Mouse (Mus musculus) spleen, adult 2 months (tissue): Measurements from ENCODE around the gene Flt4. TPM values are rescaled to one million over a fixed set of nuclear protein-coding genes. Genes with fewer than 3 reads are reported as not detected.

Source experiments
- DNase-seq, 2 experiments: peaks; one replicate each; pipeline versions ENCODE4 v3.0.0 to v3.0.0-alpha.2; 2012 to 2021; ENCODE audit warnings: low spot score in 2 of 2, low read depth in 1 of 2
- H3K27ac ChIP-seq: fragments of 200-500 bp; 2 replicates; pipeline ENCODE4 v1.5.1; 2012; ENCODE audit warnings: low read length, inconsistent platforms; ENCODE audit not compliant: insufficient read depth
- H3K27me3 ChIP-seq: fragments of 200-500 bp; 2 replicates; pipeline ENCODE4 v1.6.1; 2012; ENCODE audit warnings: mild to moderate bottlenecking, moderate library complexity, low read length, inconsistent platforms; ENCODE audit not compliant: control insufficient read depth, insufficient read depth
- H3K36me3 ChIP-seq: fragments of 200-500 bp; 2 replicates; pipeline ENCODE4 v1.6.1; 2012; ENCODE audit warnings: mild to moderate bottlenecking, low read length, inconsistent platforms; ENCODE audit not compliant: control insufficient read depth, insufficient read depth
- H3K4me1 ChIP-seq: fragments of 200-500 bp; 2 replicates; pipeline ENCODE4 v1.6.1; 2011; ENCODE audit warnings: inconsistent platforms; ENCODE audit not compliant: control insufficient read depth, insufficient read depth, insufficient read length
- H3K4me3 ChIP-seq: fragments of 200-500 bp; 2 replicates; pipeline ENCODE4 v1.5.1; 2011; ENCODE audit warnings: mild to moderate bottlenecking, inconsistent platforms; ENCODE audit not compliant: insufficient read depth, insufficient read length; ENCODE audit errors: extremely low read depth
- CTCF ChIP-seq: fragments of 200-500 bp; IDR thresholded peaks from 2 replicates; pipeline ENCODE4 v1.5.1; 2011; ENCODE audit warnings: mild to moderate bottlenecking, inconsistent platforms; ENCODE audit not compliant: insufficient read depth, insufficient read length, insufficient replicate concordance; ENCODE audit errors: extremely low read depth
- POLR2A ChIP-seq: fragments of 200-500 bp; IDR thresholded peaks from 2 replicates; pipeline ENCODE4 v1.6.1; 2011; ENCODE audit warnings: low read depth, low read length, inconsistent platforms
- WGBS: fragments of 180-500 bp; shearing (Covaris S2); methylation state at CpG from one replicate; pipeline ENCODE4 v1.1.7; 2018; 5-methylcytosine and 5-hydroxymethylcytosine counted together
- polyA plus RNA-seq: library from polyadenylated mRNA; depleted of rRNA; stranded (reverse); fragments of >200 nt; gene quantifications from 2 replicates; pipeline ENCODE4 v1.2.3, GENCODE M21; 2012

The Flt4 gene
- polyA plus RNA-seq, 1 experiment: 6.6 TPM

DNA sequence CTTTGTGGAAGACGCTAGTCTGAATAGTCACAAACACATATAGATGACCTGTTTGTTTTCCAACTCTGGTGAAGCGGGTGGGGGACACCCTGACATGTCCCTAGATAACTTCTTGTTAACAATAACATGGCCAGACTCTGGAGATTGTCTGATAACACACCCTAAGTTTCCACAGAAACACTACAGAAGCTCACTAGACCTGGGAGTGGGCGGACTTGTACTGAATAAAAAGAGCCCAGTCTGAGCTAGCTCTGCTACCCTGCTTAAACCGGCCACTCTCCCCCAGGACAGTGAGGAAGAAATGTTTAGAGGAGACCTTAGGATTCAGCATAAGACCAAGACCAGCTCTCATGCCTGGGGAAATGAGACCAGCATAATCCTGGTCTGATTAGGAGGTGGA is 56.4 kb downstream of the Flt4 start:
- 77% methylated on average over 4 of the region's 4 CpGs for WGBS
- Histone ChIP-seq H3K4me3 (no peak overlapping the region), H3K27me3 (no peaks in the 10 kb centered on the region), H3K4me1 (no peaks in the 10 kb centered on the region; the same call in 1 of the 2 replicates), H3K36me3 (peaks cover 2% of the 10 kb centered on the region; the same call in 1 of the 2 replicates), H3K27ac (no peak overlapping the region)
- DNase-seq: no peak
- TF ChIP-seq POLR2A (no peak), CTCF (no peak)

DNA sequence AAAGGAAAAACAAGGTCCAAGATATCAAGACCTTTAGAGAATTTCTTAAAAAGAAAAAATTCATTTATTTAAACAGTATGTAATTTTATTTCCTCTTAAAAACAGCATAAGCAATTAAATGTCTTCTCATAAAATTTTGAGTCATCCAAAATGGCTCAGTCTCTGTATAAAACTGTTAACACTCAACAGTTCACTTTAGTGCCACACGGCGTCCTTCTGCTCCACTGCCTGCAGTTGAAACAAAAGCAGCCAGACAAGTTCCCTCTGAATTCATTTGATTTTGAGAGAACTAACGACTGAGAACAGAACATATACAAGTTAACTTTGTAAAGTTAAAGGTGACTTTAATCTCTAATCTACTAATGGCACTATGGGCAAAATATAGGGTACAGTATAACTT is 64.4 kb downstream of the Flt4 start:
- H3K27me3 ChIP-seq: no peaks in the 10 kb centered on the region
- no peak overlapping the region for H3K4me3 ChIP-seq
- 88% methylated on average over 3 of the region's 3 CpGs for WGBS
- TF ChIP-seq POLR2A (no peak), CTCF (no peak)
- H3K4me1 ChIP-seq: no peaks in the 10 kb centered on the region
- H3K36me3 ChIP-seq: peaks cover 22% of the 10 kb centered on the region
- DNase-seq: no peak
- no peak overlapping the region for H3K27ac ChIP-seq

- TF ChIP-seq POLR2A: no peak
- TF ChIP-seq CTCF: no peak
- 98% methylated on average over 12 of the region's 12 CpGs for WGBS
These were observed 75.3 kb downstream of the Flt4 start for GRCm38 (mm10) chr11:49684237-49684973.

GRCm38 (mm10) chr11:49695013-49695412 is 86.0 kb downstream of the Flt4 start:
- Histone ChIP-seq H3K27me3 (no peaks in the 10 kb centered on the region), H3K27ac (no peak overlapping the region), H3K4me1 (no peaks in the 10 kb centered on the region; the same call in 1 of the 2 replicates), H3K36me3 (peaks cover 6% of the 10 kb centered on the region), H3K4me3 (no peak overlapping the region)
- 92% methylated on average over 3 of the region's 3 CpGs for WGBS
- DNase-seq: no peak
- TF ChIP-seq CTCF (no peak), POLR2A (no peak)

More at GRCm38 (mm10) chr11:49684237-49684973, 75.3 kb downstream of the Flt4 start:
- DNase-seq: no peak
- H3K4me3 ChIP-seq: no peak overlapping the region
- no peak overlapping the region for H3K27ac ChIP-seq
- no peaks in the 10 kb centered on the region for H3K27me3 ChIP-seq
- H3K36me3 ChIP-seq: peaks cover 40% of the 10 kb centered on the region
- H3K4me1 ChIP-seq: no peaks in the 10 kb centered on the region

GRCm38 (mm10) chr11:49695695-49696094 is 86.6 kb downstream of the Flt4 start:
- TF ChIP-seq CTCF (no peak), POLR2A (no peak)
- no peak overlapping the region for H3K4me3 ChIP-seq
- no peaks in the 10 kb centered on the region for H3K27me3 ChIP-seq
- 88% methylated on average over 2 of the region's 2 CpGs for WGBS
- no peak for DNase-seq
- no peaks in the 10 kb centered on the region; the same call in 1 of the 2 replicates for H3K4me1 ChIP-seq
- no peak overlapping the region for H3K27ac ChIP-seq
- H3K36me3 ChIP-seq: peaks cover 6% of the 10 kb centered on the region

GRCm38 (mm10) chr11:49696472-49696871 is 87.4 kb downstream of the Flt4 start:
- H3K36me3 ChIP-seq: peaks cover 6% of the 10 kb centered on the region
- no peak for TF ChIP-seq POLR2A
- TF ChIP-seq CTCF: no peak
- H3K4me1 ChIP-seq: no peaks in the 10 kb centered on the region; the same call in 1 of the 2 replicates
- H3K4me3 ChIP-seq: no peak overlapping the region
- 33% methylated on average over 2 of the region's 2 CpGs for WGBS
- H3K27ac ChIP-seq: no peak overlapping the region
- DNase-seq: peak; percentile 19 to 61
- H3K27me3 ChIP-seq: no peaks in the 10 kb centered on the region

- H3K4me3 ChIP-seq: no peak overlapping the region
- H3K27ac ChIP-seq: no peak overlapping the region
- DNase-seq: no peak
- peaks cover 14% of the 10 kb centered on the region for H3K36me3 ChIP-seq
- no peaks in the 10 kb centered on the region; the same call in 1 of the 2 replicates for H3K4me1 ChIP-seq
- no peaks in the 10 kb centered on the region for H3K27me3 ChIP-seq
- TF ChIP-seq POLR2A (no peak), CTCF (no peak)
- 74% methylated on average over 5 of the region's 5 CpGs for WGBS
These were observed 88.7 kb downstream of the Flt4 start for GRCm38 (mm10) chr11:49697779-49698178.
